Mouse (Mus musculus) embryonic facial prominence, embryonic 14.5 days (tissue): ENCODE measurements at regions not wholly inside any gene's neighbourhood (a gene's known extent, or its start where the extent isn't known, plus 50 kb on each side); places are given as distances from the start of the nearest gene placed in this dataset.
"Not testable (repeated sequence)": the region's sequence is repeated elsewhere in the genome, so short reads cannot be mapped to it uniquely, and the experiment has no call there.

Experiments used
- ATAC-seq: fragments of 200-750 bp; cut with Nextera tagmentation; 2 replicates; pipeline ENCODE4 v1.8.0; 2017; ENCODE audit warnings: low read depth, moderate number of reproducible peaks, moderate TSS enrichment
- DNase-seq: peaks from one replicate; pipeline ENCODE4 v3.0.0-alpha.2; 2015; ENCODE audit warnings: low spot score
- H3K27ac ChIP-seq: fragments of 300-500 bp; sonication (generic); replicated peaks from 2 replicates; pipeline ENCODE4 v1.5.1; 2014; ENCODE audit warnings: low read depth, mild to moderate bottlenecking, low read length, moderate library complexity
- H3K27me3 ChIP-seq: fragments of 300-500 bp; sonication (generic); replicated peaks from 2 replicates; pipeline ENCODE4 v1.6.1; 2014; ENCODE audit warnings: low read length; ENCODE audit not compliant: control insufficient read depth, insufficient read depth
- H3K36me3 ChIP-seq: fragments of 300-500 bp; sonication (generic); 2 replicates; pipeline ENCODE4 v1.6.1; 2014; ENCODE audit warnings: low read length, mixed read lengths; ENCODE audit not compliant: control insufficient read depth, insufficient read depth
- H3K4me1 ChIP-seq: fragments of 300-500 bp; sonication (generic); 2 replicates; pipeline ENCODE4 v1.6.1; 2014; ENCODE audit warnings: antibody characterized with exemption, low read length; ENCODE audit not compliant: control insufficient read depth, insufficient read depth
- H3K4me2 ChIP-seq: fragments of 300-500 bp; sonication (generic); 2 replicates; pipeline ENCODE4 v1.6.1; 2014; ENCODE audit warnings: low read depth, mild to moderate bottlenecking, low read length, moderate library complexity, mixed read lengths
- H3K4me3 ChIP-seq: fragments of 300-500 bp; sonication (generic); 2 replicates; pipeline ENCODE4 v1.5.1; 2014; ENCODE audit warnings: low read depth, mild to moderate bottlenecking, low read length
- H3K9ac ChIP-seq: fragments of 300-500 bp; sonication (generic); 2 replicates; pipeline ENCODE4 v1.6.1; 2014; ENCODE audit warnings: low read depth, mild to moderate bottlenecking, low read length, moderate library complexity, mixed read lengths
- H3K9me3 ChIP-seq: fragments of 300-500 bp; sonication (generic); 2 replicates; pipeline ENCODE4 v1.6.1; 2016; ENCODE audit warnings: low read length; ENCODE audit not compliant: control insufficient read depth
- WGBS: fragments of 180-500 bp; shearing (Covaris S2); extraction: QIAGEN DNeasy Blood & Tissue Kit; methylation state at CpG from one replicate; pipeline ENCODE4 v1.1.7; 2014; 5-methylcytosine and 5-hydroxymethylcytosine counted together

GRCm38 (mm10) chr13:107774499-107774898, 269.7 kb upstream of the Smim15 start:
- not testable (repeated sequence) for H3K4me2 ChIP-seq, H3K4me1 ChIP-seq, ATAC-seq, H3K9ac ChIP-seq, H3K4me3 ChIP-seq, H3K27me3 ChIP-seq, H3K27ac ChIP-seq, DNase-seq, H3K36me3 ChIP-seq, H3K9me3 ChIP-seq
- 95% methylated on average over 19 of the region's 19 CpGs for WGBS

GRCm38 (mm10) chr13:107767262-107767624, 277.0 kb upstream of the Smim15 start:
- Histone ChIP-seq H3K36me3 (peaks cover 26% of the 10 kb centered on the region; the same call in 1 of the 2 replicates), H3K4me1 (no peaks in the 10 kb centered on the region), H3K27ac (no peak overlapping the region), H3K4me3 (no peak overlapping the region), H3K9ac (no peak overlapping the region), H3K27me3 (no peaks in the 10 kb centered on the region), H3K9me3 (no peaks in the 10 kb centered on the region), H3K4me2 (no peak overlapping the region)
- ATAC-seq (peak; percentile 33; the same call in 1 of the 2 replicates), DNase-seq (peak; percentile 40)
- 30% methylated on average over 2 of the region's 2 CpGs for WGBS

DNA sequence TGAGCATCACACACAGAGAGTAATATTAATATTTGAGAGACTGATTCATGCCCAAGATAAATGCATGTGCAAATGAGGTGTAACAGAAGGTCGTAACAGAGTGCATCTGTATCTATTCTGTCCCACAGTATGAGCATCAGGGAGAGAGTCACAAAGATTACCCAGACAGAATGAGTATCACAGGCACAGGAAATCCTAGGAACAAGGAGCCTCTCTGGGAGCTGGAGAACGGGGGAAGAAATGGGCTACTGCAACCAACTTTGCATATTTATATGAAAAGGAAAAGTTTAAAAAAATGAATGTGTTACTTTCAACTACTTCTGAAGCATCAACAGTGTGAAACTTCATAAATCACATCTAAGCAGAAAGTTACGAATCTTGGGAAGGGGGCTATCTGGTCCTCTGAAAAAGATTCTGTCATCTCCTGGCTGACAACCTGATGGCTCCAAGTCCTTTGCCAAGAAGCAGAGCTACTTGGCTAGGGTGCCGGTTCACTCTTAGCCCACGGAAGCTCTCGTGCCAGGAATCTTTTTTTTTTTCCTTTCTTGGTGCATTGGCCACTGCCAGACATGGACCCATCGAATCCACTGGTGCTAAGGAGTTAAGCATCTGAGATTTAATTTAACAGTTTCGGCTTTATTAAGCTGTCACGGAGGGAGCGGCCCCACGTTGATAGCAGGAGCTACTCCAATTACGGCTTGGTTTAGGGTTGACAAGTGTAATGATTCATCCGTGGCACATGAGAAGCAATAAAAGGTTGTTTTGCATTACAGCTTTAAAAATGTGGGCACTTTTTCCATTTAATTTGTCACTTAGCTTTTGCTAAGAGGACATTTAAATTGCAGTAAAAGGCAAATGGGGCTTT, 277.6 kb upstream of the Smim15 start:
- peak; percentile 37; the same call in 1 of the 2 replicates for ATAC-seq
- peak; percentile 29 for DNase-seq
- Histone ChIP-seq H3K27ac (no peak overlapping the region), H3K4me1 (no peaks in the 10 kb centered on the region), H3K36me3 (peaks cover 26% of the 10 kb centered on the region; the same call in 1 of the 2 replicates), H3K9ac (no peak overlapping the region), H3K9me3 (no peaks in the 10 kb centered on the region), H3K27me3 (no peaks in the 10 kb centered on the region), H3K4me3 (no peak overlapping the region), H3K4me2 (no peak overlapping the region)
- 66% methylated on average over 13 of the region's 13 CpGs for WGBS

GRCm38 (mm10) chr13:107763911-107764310, 280.3 kb upstream of the Smim15 start:
- WGBS = 98% methylated on average over 5 of the region's 5 CpGs

GRCm38 (mm10) chr13:107760511-107760910, 283.7 kb upstream of the Smim15 start:
- 59% methylated on average over 8 of the region's 8 CpGs for WGBS
- no peak for ATAC-seq

More at GRCm38 (mm10) chr13:107763911-107764310, 280.3 kb upstream of the Smim15 start:
- H3K4me1 ChIP-seq = no peaks in the 10 kb centered on the region
- no peak overlapping the region for H3K4me3 ChIP-seq
- H3K9me3 ChIP-seq = no peaks in the 10 kb centered on the region
- no peaks in the 10 kb centered on the region for H3K27me3 ChIP-seq
- no peak overlapping the region for H3K9ac ChIP-seq
- H3K27ac ChIP-seq = no peak overlapping the region
- DNase-seq = no peak
- ATAC-seq = no peak
- 0 out of 2 replicates have a peak, but pooled peaks cover 19% of the 10 kb centered on the region for H3K36me3 ChIP-seq
- H3K4me2 ChIP-seq = no peak overlapping the region

GRCm38 (mm10) chr13:107758327-107759095, 285.7 kb upstream of the Smim15 start:
- 90% methylated on average over 13 of the region's 13 CpGs for WGBS
- no peaks in the 10 kb centered on the region for H3K27me3 ChIP-seq
- ATAC-seq (no peak), DNase-seq (no peak)
- H3K27ac ChIP-seq = no peak overlapping the region
- no peaks in the 10 kb centered on the region for H3K4me1 ChIP-seq
- no peak overlapping the region for H3K4me3 ChIP-seq
- no peaks in the 10 kb centered on the region for H3K9me3 ChIP-seq
- H3K36me3 ChIP-seq = no peaks in the 10 kb centered on the region; the same call in 1 of the 2 replicates
- no peak overlapping the region for H3K4me2 ChIP-seq
- no peak overlapping the region for H3K9ac ChIP-seq

More at GRCm38 (mm10) chr13:107760511-107760910, 283.7 kb upstream of the Smim15 start:
- H3K9ac ChIP-seq = no peak overlapping the region
- H3K27ac ChIP-seq = no peak overlapping the region
- H3K4me3 ChIP-seq = no peak overlapping the region
- DNase-seq = peak; percentile 17
- no peak overlapping the region for H3K4me2 ChIP-seq
- H3K27me3 ChIP-seq = no peaks in the 10 kb centered on the region
- H3K9me3 ChIP-seq = no peaks in the 10 kb centered on the region
- no peaks in the 10 kb centered on the region for H3K4me1 ChIP-seq
- 0 out of 2 replicates have a peak, but pooled peaks cover 4% of the 10 kb centered on the region for H3K36me3 ChIP-seq

DNA sequence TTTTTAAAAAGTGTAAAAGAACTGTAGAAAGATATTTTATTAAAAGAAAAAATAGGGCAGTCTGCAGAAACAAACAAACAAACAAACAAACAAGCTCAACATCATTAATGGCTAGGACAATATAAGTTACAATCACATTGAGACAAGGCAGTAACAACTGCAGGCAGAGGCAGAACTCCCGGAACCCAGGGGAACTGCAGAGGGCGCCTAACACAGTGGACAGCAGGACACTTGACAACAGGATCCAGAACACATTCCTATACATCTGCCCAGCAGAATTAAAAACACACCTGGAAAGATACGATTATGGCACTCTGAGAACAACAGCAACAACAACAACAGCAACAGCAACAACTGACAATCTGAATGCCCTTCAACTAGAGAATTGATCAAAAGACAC, 291.5 kb upstream of the Smim15 start:
- no peaks in the 10 kb centered on the region for H3K9me3 ChIP-seq
- no peaks in the 10 kb centered on the region for H3K4me1 ChIP-seq
- H3K9ac ChIP-seq = no peak overlapping the region
- H3K36me3 ChIP-seq = no peaks in the 10 kb centered on the region; the same call in 1 of the 2 replicates
- no peak overlapping the region for H3K4me3 ChIP-seq
- WGBS = 50% methylated on average over 3 of the region's 3 CpGs
- ATAC-seq = no peak
- H3K4me2 ChIP-seq = no peak overlapping the region
- H3K27ac ChIP-seq = no peak overlapping the region
- no peaks in the 10 kb centered on the region for H3K27me3 ChIP-seq
- DNase-seq = no peak

GRCm38 (mm10) chr13:107743464-107744218, 300.6 kb upstream of the Smim15 start:
- 87% methylated on average over 21 of the region's 21 CpGs for WGBS
- no peaks in the 10 kb centered on the region for H3K4me1 ChIP-seq
- H3K9ac ChIP-seq = no peak overlapping the region
- H3K27ac ChIP-seq = no peak overlapping the region
- H3K27me3 ChIP-seq = no peaks in the 10 kb centered on the region
- peak; percentile 48 for DNase-seq
- no peak overlapping the region for H3K4me3 ChIP-seq
- H3K4me2 ChIP-seq = no peak overlapping the region
- H3K9me3 ChIP-seq = no peaks in the 10 kb centered on the region
- H3K36me3 ChIP-seq = peaks cover 22% of the 10 kb centered on the region
- ATAC-seq = peak; percentile 65
